Mouse (Mus musculus) bone marrow macrophage, adult 2 months (primary cell): ENCODE measurements around the gene Noxa1. TPM values are rescaled to one million over a fixed set of nuclear protein-coding genes. Genes with fewer than 3 reads are reported as not detected.

Experiments
- H3K27ac ChIP-seq: 2 replicates; pipeline ENCODE4 v1.5.1; 2012; ENCODE audit warnings: low read depth, low read length; ENCODE audit not compliant: insufficient read depth
- H3K4me1 ChIP-seq: 2 replicates; pipeline ENCODE4 v1.6.1; 2012; ENCODE audit warnings: low read length; ENCODE audit not compliant: control insufficient read depth, insufficient read depth
- H3K4me3 ChIP-seq: 2 replicates; pipeline ENCODE4 v1.5.1; 2012; ENCODE audit warnings: mild to moderate bottlenecking, low read length, moderate library complexity; ENCODE audit not compliant: insufficient read depth
- CTCF ChIP-seq: IDR thresholded peaks from 2 replicates; pipeline ENCODE4 v1.5.1; 2012; ENCODE audit warnings: low read depth, mild to moderate bottlenecking, low read length, moderate library complexity
- POLR2A ChIP-seq: IDR thresholded peaks from 2 replicates; pipeline ENCODE4 v1.6.1; 2012; ENCODE audit warnings: mild to moderate bottlenecking, low read depth, low read length, borderline replicate concordance
- polyA plus RNA-seq: library from polyadenylated mRNA; stranded (reverse); fragments of >200 nt; gene quantifications from 2 replicates; pipeline ENCODE4 v1.2.4, GENCODE M21; 2012; ENCODE audit not compliant: missing spikeins, insufficient read depth, insufficient read length

Noxa1 gene
- polyA plus RNA-seq, 1 experiment, result not detected

DNA sequence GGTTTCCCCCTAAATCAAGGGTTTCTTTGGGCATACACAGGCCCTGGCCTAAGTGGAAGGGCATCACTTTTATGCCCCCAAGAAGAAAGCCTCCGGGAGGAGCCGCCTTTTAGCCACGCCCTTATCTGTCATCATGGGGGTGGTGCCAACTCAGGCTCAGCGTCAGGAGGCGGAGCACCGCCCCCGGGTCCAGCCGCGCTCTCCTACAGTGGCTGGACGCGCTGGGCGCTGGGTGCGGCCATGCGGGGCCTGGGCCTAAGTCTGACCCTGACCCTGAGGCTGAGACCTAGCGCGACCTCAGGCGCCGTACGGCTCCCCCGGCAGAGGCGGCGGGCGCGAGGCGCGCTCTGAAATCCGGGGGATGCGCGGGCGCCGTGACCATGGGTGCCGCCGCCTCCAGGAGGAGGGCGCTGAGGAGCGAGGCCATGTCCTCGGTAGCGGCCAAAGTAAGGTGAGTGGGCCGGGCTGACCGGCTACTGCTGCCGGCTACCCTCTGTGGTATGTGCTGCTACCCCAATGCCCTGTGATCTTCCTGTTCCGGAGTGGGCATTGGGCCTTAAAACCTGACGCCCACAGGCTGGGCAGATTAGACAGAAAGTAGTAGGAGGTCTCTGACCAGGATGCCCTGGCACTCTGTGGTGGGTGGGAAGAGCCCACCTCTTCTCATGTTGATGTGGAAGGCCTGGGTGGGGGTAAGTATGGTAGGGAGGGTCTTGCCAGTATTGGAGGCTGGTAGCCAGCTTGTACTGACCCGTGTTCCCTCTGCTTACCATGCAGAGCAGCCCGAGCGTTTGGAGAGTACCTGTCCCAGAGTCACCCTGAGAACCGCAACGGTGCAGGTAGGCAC is 40.5 kb downstream of the Noxa1 start, which contains the start of gene Nsmf:
TSS of gene Nsmf (plus strand) at position 135 of the 847 bp plus-strand sequence.
- TF ChIP-seq CTCF, result no peak
- no peak for TF ChIP-seq POLR2A
- no peaks in the 10 kb centered on the region for H3K4me1 ChIP-seq
- peak within 1 kb of the TSS; percentile 69 for H3K4me3 ChIP-seq
- no peak within 1 kb of the TSS for H3K27ac ChIP-seq

DNA sequence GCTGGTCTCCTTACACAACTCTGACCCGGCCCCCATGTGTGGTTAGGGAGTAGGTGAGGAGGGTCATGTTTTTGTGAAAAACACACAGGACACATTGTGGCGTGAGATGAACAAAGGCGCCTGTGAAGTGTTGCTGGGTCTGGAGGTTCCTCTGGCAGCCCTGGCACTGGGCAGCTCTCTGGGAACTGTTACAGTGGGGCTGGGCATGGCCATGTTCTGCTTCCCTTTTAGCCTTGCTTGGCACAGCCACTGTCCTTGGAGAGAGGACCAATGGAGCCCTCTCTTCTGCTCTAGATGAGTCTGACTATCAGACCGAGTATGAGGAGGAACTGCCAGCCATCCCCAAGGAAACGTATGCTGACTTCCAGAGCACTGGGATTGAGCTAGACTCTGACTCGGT is 41.8 kb downstream of the Noxa1 start:
- Histone ChIP-seq H3K27ac (no peak overlapping the region), H3K4me1 (no peaks in the 10 kb centered on the region), H3K4me3 (no peak overlapping the region)
- TF ChIP-seq POLR2A, result no peak
- no peak for TF ChIP-seq CTCF

- H3K4me3 ChIP-seq, result no peak overlapping the region
- no peak for TF ChIP-seq CTCF
- no peak for TF ChIP-seq POLR2A
- H3K4me1 ChIP-seq, result no peaks in the 10 kb centered on the region
- H3K27ac ChIP-seq, result no peak overlapping the region
These were observed 43.5 kb downstream of the Noxa1 start for GRCm38 (mm10) chr2:25051450-25051849.

GRCm38 (mm10) chr2:25050921-25051320 is 44.0 kb downstream of the Noxa1 start:
- no peak overlapping the region for H3K4me3 ChIP-seq
- no peak for TF ChIP-seq POLR2A
- no peak for TF ChIP-seq CTCF
- H3K27ac ChIP-seq, result no peak overlapping the region
- H3K4me1 ChIP-seq, result no peaks in the 10 kb centered on the region

GRCm38 (mm10) chr2:25040089-25040488 is 54.9 kb downstream of the Noxa1 start:
- TF ChIP-seq CTCF (no peak), POLR2A (no peak)
- Histone ChIP-seq H3K27ac (no peak overlapping the region), H3K4me3 (no peak overlapping the region), H3K4me1 (no peaks in the 10 kb centered on the region)

Other genes with a start within 250 kb of the Noxa1 start
- gene Ehmt1, start 175.5 kb downstream of the Noxa1 start, polyA plus RNA-seq, result 29.9 and 32.9 TPM in 2 replicates
- 97.6 and 102 TPM in 2 replicates for gene Arrdc1, start 159.9 kb downstream of the Noxa1 start, polyA plus RNA-seq
- gene Zmynd19, start 145.4 kb downstream of the Noxa1 start, polyA plus RNA-seq, result 6.5 and 7.6 TPM in 2 replicates
- 8.2 and 8.7 TPM in 2 replicates for gene Dph7, start 132.7 kb downstream of the Noxa1 start, polyA plus RNA-seq
- gene Mrpl41, start 120.1 kb downstream of the Noxa1 start, polyA plus RNA-seq, result 30.9 and 31.6 TPM in 2 replicates
- gene Pnpla7, start 119.1 kb downstream of the Noxa1 start, polyA plus RNA-seq, result 184 and 202 TPM in 2 replicates
- gene Nsmf, start 40.8 kb downstream of the Noxa1 start, polyA plus RNA-seq, result 14.4 and 18.0 TPM in 2 replicates
- not detected in 2 replicates for gene Entpd8, start 14.8 kb downstream of the Noxa1 start, polyA plus RNA-seq
- not detected in 2 replicates for gene Nrarp, start 85.6 kb upstream of the Noxa1 start, polyA plus RNA-seq
- gene Tor4a, start 101.7 kb upstream of the Noxa1 start, polyA plus RNA-seq, result 72.2 and 73.2 TPM in 2 replicates
- 33.3 and 35.7 TPM in 2 replicates for gene Nelfb, start 116.3 kb upstream of the Noxa1 start, polyA plus RNA-seq
- not detected in 2 replicates for gene Stpg3, start 119.5 kb upstream of the Noxa1 start, polyA plus RNA-seq
- gene Fam166a, start 123.6 kb upstream of the Noxa1 start, polyA plus RNA-seq, result not detected in 2 replicates
- gene Tubb4b, start 129.6 kb upstream of the Noxa1 start, polyA plus RNA-seq, result 124 and 135 TPM in 2 replicates
- not detected in 2 replicates for gene Slc34a3, start 139.2 kb upstream of the Noxa1 start, polyA plus RNA-seq
- not detected in 2 replicates for gene Rnf224, start 141.6 kb upstream of the Noxa1 start, polyA plus RNA-seq
- gene Rnf208, start 147.1 kb upstream of the Noxa1 start, polyA plus RNA-seq, result 0.66 TPM in 1 of 2 replicates, not detected in the other
- gene Cysrt1, start 147.3 kb upstream of the Noxa1 start, polyA plus RNA-seq, result not detected in 2 replicates
- 1.3 and 6.1 TPM in 2 replicates for gene AL732309.1, start 151.7 kb upstream of the Noxa1 start, polyA plus RNA-seq
- gene Tmem203, start 160.3 kb upstream of the Noxa1 start, polyA plus RNA-seq, result 18.1 and 20.4 TPM in 2 replicates
- gene Tprn, start 167.5 kb upstream of the Noxa1 start, polyA plus RNA-seq, result 8.8 and 10.2 TPM in 2 replicates
- gene Ssna1, start 177.3 kb upstream of the Noxa1 start, polyA plus RNA-seq, result 55.1 and 59.7 TPM in 2 replicates
- 84.0 and 89.6 TPM in 2 replicates for gene Anapc2, start 177.3 kb upstream of the Noxa1 start, polyA plus RNA-seq
- not detected in 2 replicates for gene Tmem210, start 193.0 kb upstream of the Noxa1 start, polyA plus RNA-seq
- gene Lrrc26, start 194.8 kb upstream of the Noxa1 start, polyA plus RNA-seq, result not detected in 2 replicates
- gene Grin1, start 224.0 kb upstream of the Noxa1 start, polyA plus RNA-seq, result 0.79 TPM in 1 of 2 replicates, not detected in the other
- gene Man1b1, start 237.2 kb upstream of the Noxa1 start, polyA plus RNA-seq, result 36.1 and 43.5 TPM in 2 replicates